Mouse (Mus musculus) frontal cortex, postnatal 25 days (tissue): ENCODE measurements around the gene Gnaq.

Experiments
- DNase-seq, 2 experiments: peaks; one replicate each; pipeline ENCODE4 v3.0.0; 2022; ENCODE audit warnings: low spot score in 2 of 2

Gnaq gene

GRCm38 (mm10) chr19:16436335-16437169 lies 303.9 kb downstream of the Gnaq start:
- peak in 1 of 2 experiments; percentile 4 for DNase-seq
